Mouse (Mus musculus): Measurements from ENCODE around the gene Rpl21.

Gene Rpl21

GRCm38 (mm10) chr5:146832769-146833448, at the start of gene Rpl21:
Rpl21 (plus strand) TSS chr5:146832890.
- in situ Hi-C loops (cut with MboI; ENCODE audit: low pct_unique_long_range_greater_than_20kb in 1 of 2, low sequenced_read_pairs in 2 of 2, unreplicated experiment in 1 of 2), result no loop called here

- in situ Hi-C loops (cut with MboI; ENCODE audit: low pct_unique_long_range_greater_than_20kb in 1 of 2, low sequenced_read_pairs in 2 of 2, unreplicated experiment in 1 of 2), result no loop called here
Observed at GRCm38 (mm10) chr5:146783300-146783699, 49.4 kb upstream of the Rpl21 start.

GRCm38 (mm10) chr5:146783891-146784290, 48.8 kb upstream of the Rpl21 start:
- in situ Hi-C loops (cut with MboI; ENCODE audit: low pct_unique_long_range_greater_than_20kb in 1 of 2, low sequenced_read_pairs in 2 of 2, unreplicated experiment in 1 of 2), result no loop called here

GRCm38 (mm10) chr5:146786123-146786522, 46.6 kb upstream of the Rpl21 start:
- in situ Hi-C loops (cut with MboI; ENCODE audit: low pct_unique_long_range_greater_than_20kb in 1 of 2, low sequenced_read_pairs in 2 of 2, unreplicated experiment in 1 of 2), result no loop called here

- in situ Hi-C loops (cut with MboI; ENCODE audit: low pct_unique_long_range_greater_than_20kb in 1 of 2, low sequenced_read_pairs in 2 of 2, unreplicated experiment in 1 of 2), result no loop called here
Observed at GRCm38 (mm10) chr5:146789413-146789812, 43.3 kb upstream of the Rpl21 start.

GRCm38 (mm10) chr5:146790944-146791343, 41.7 kb upstream of the Rpl21 start:
- in situ Hi-C loops (cut with MboI; ENCODE audit: low pct_unique_long_range_greater_than_20kb in 1 of 2, low sequenced_read_pairs in 2 of 2, unreplicated experiment in 1 of 2), result no loop called here

- in situ Hi-C loops (cut with MboI; ENCODE audit: low pct_unique_long_range_greater_than_20kb in 1 of 2, low sequenced_read_pairs in 2 of 2, unreplicated experiment in 1 of 2), result no loop called here
Observed at GRCm38 (mm10) chr5:146792140-146792791, 40.4 kb upstream of the Rpl21 start.

GRCm38 (mm10) chr5:146793630-146794083, 39.0 kb upstream of the Rpl21 start:
- in situ Hi-C loops (cut with MboI; ENCODE audit: low pct_unique_long_range_greater_than_20kb in 1 of 2, low sequenced_read_pairs in 2 of 2, unreplicated experiment in 1 of 2), result no loop called here

GRCm38 (mm10) chr5:146794084-146794852, 38.4 kb upstream of the Rpl21 start:
- in situ Hi-C loops (cut with MboI; ENCODE audit: low pct_unique_long_range_greater_than_20kb in 1 of 2, low sequenced_read_pairs in 2 of 2, unreplicated experiment in 1 of 2), result no loop called here

GRCm38 (mm10) chr5:146794853-146795252, 37.8 kb upstream of the Rpl21 start, which contains the start of gene Usp12:
Usp12 (minus strand) TSS chr5:146795006.
- in situ Hi-C loops (cut with MboI; ENCODE audit: low pct_unique_long_range_greater_than_20kb in 1 of 2, low sequenced_read_pairs in 2 of 2, unreplicated experiment in 1 of 2), result no loop called here

- in situ Hi-C loops (cut with MboI; ENCODE audit: low pct_unique_long_range_greater_than_20kb in 1 of 2, low sequenced_read_pairs in 2 of 2, unreplicated experiment in 1 of 2), result no loop called here
Observed at GRCm38 (mm10) chr5:146795728-146796127, 37.0 kb upstream of the Rpl21 start.

- in situ Hi-C loops (cut with MboI; ENCODE audit: low pct_unique_long_range_greater_than_20kb in 1 of 2, low sequenced_read_pairs in 2 of 2, unreplicated experiment in 1 of 2), result no loop called here
Observed at GRCm38 (mm10) chr5:146798031-146798430, 34.7 kb upstream of the Rpl21 start.

GRCm38 (mm10) chr5:146806004-146806430, 26.7 kb upstream of the Rpl21 start:
- in situ Hi-C loops (cut with MboI; ENCODE audit: low pct_unique_long_range_greater_than_20kb in 1 of 2, low sequenced_read_pairs in 2 of 2, unreplicated experiment in 1 of 2), result loop anchor here in 1 of 2 experiments (10.0 kb wide), 1 partner anchor 101 kb away; no protein-coding TSS in a partner anchor

- in situ Hi-C loops (cut with MboI; ENCODE audit: low pct_unique_long_range_greater_than_20kb in 1 of 2, low sequenced_read_pairs in 2 of 2, unreplicated experiment in 1 of 2), result loop anchor here in 1 of 2 experiments (10.0 kb wide), 1 partner anchor 105 kb away; no protein-coding TSS in a partner anchor
Observed at GRCm38 (mm10) chr5:146809951-146810350, 22.7 kb upstream of the Rpl21 start.

- in situ Hi-C loops (cut with MboI; ENCODE audit: low pct_unique_long_range_greater_than_20kb in 1 of 2, low sequenced_read_pairs in 2 of 2, unreplicated experiment in 1 of 2), result no loop called here
Observed at GRCm38 (mm10) chr5:146812866-146813265, 19.8 kb upstream of the Rpl21 start.

GRCm38 (mm10) chr5:146813421-146813820, 19.3 kb upstream of the Rpl21 start:
- in situ Hi-C loops (cut with MboI; ENCODE audit: low pct_unique_long_range_greater_than_20kb in 1 of 2, low sequenced_read_pairs in 2 of 2, unreplicated experiment in 1 of 2), result no loop called here

GRCm38 (mm10) chr5:146815394-146815793, 17.3 kb upstream of the Rpl21 start:
- in situ Hi-C loops (cut with MboI; ENCODE audit: low pct_unique_long_range_greater_than_20kb in 1 of 2, low sequenced_read_pairs in 2 of 2, unreplicated experiment in 1 of 2), result no loop called here

- in situ Hi-C loops (cut with MboI; ENCODE audit: low pct_unique_long_range_greater_than_20kb in 1 of 2, low sequenced_read_pairs in 2 of 2, unreplicated experiment in 1 of 2), result no loop called here
Observed at GRCm38 (mm10) chr5:146817583-146817982, 15.1 kb upstream of the Rpl21 start.
